Mouse (Mus musculus) CD4-positive, CD25-positive, alpha-beta regulatory T cell, adult 4 months (primary cell): ENCODE results near the gene Mink1. TPM values are rescaled to one million over a fixed set of nuclear protein-coding genes. Genes with fewer than 3 reads are reported as not detected.
"Not testable (repeated sequence)": the region's sequence is repeated elsewhere in the genome, so short reads cannot be mapped to it uniquely, and the experiment has no call there.

ENCODE experiments used
- ATAC-seq: one replicate; pipeline ENCODE4 v1.8.0; 2017
- polyA plus RNA-seq, 2 experiments: library from polyadenylated mRNA; unstranded; fragments of 100-300 nt; shearing (Covaris generic); gene quantifications; one replicate each; pipeline ENCODE4 v1.2.1; 2017

Gene Mink1
- polyA plus RNA-seq, 2 experiments from 2014 or later: 5.6 to 8.4 TPM

DNA sequence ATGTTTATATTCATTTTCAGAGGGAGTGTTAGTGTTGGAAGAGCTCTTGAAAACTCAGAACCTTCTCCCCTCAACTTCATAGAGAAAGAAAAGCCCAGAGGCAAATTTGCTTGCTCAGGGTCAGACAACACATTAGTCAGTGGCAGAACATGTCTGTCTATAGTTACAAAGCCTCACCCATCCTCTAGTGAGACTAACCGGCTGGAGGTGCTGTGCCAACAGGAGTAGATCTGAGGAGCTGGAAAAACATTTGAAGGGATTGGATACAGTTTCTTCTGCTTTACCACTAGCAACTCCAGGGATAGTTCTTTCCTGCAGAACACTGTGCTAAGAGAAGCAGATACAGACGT lies 769 bp upstream of the Mink1 start:
- ATAC-seq: no peak

GRCm38 (mm10) chr11:70562995-70563469 lies 351 bp downstream of the Mink1 start:
- ATAC-seq: no peak

- ATAC-seq: peak; percentile 50
These were observed 992 bp downstream of the Mink1 start for GRCm38 (mm10) chr11:70563470-70564275.

- ATAC-seq: no peak
These were observed 1.7 kb downstream of the Mink1 start for GRCm38 (mm10) chr11:70564276-70564873.

- no peak for ATAC-seq
These were observed 3.9 kb downstream of the Mink1 start for GRCm38 (mm10) chr11:70566586-70566985.

DNA sequence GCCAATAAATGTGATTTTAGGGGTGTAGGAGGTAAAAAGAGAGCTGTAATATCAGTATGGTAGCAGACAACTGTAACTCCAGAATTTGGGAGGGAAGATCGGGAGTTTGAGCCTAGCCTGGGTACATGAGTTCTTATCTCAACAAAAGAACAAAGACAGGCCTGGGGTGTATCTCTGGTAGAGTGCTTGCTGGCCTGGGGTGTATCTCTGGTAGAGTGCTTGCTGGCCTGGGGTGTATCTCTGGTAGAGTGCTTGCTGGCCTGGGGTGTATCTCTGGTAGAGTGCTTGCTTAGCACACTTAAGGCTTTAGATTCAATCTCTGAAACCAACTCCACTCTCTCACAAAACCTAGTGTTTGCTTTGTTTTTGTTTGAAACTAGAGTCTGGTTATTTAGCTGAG lies 7.9 kb downstream of the Mink1 start:
- not testable (repeated sequence) for ATAC-seq

DNA sequence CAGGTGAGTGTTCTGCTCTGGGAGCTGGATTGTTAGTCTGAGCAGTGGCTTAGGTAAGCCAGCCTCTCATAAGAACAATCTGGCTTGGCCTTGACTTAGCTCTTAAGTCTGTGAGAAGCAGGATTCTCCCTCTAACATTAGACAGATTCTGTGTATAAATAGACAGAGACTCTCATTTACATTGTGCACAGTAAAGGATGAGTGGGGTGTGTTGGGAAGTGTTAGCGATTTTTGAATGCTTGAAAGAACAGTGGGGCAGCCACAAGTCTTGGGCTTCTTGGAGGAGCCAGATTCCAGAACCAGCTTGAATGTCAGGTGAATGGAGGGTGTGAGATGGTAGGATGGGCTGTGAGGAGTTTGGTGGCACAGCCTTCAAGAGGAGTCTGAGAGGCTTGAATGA lies 9.0 kb downstream of the Mink1 start:
- no peak for ATAC-seq

- no peak for ATAC-seq
These were observed 9.7 kb downstream of the Mink1 start for GRCm38 (mm10) chr11:70572348-70572902.

DNA sequence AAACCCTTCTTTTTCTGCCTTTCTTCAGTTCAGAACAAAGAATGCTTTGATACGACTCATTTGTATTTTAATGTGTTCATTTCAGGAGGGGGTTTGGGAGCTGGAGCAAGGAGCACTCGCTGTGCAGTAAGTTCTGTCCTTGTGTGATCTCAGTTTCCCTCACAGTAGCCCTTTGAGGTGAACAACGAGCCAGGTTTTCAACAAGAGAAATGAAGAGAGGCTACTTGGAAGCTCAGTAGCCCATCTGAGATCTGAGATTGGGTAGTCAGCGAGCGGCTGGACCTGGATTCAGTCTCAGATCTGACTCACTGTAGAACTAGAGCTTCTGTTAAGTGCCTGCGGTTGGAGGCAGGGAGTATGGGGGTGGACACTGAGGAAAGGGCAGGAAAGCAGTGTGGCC lies 11.2 kb downstream of the Mink1 start:
- no peak for ATAC-seq

GRCm38 (mm10) chr11:70577201-70577600 lies 14.5 kb downstream of the Mink1 start:
- no peak for ATAC-seq

DNA sequence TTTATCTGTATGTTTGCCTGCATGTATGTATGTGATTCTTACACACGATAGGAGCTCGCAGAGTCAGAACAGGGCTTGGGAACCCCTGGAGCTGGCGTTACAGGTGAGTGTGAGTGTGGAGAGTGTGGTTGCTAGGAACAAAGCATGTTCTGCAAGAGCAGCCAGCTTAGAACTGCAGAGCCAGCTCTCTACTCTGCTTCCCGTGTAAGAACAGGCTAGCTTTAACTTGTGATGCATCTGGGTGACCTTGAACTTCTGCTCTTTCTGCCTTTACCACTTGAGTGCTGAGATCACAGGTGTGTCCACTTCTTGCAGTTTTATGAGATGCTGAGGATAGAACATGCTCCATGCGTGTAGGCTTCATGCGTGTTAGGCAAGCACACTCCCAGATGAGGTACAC lies 16.3 kb downstream of the Mink1 start:
- ATAC-seq: no peak

GRCm38 (mm10) chr11:70579710-70580357 lies 17.2 kb downstream of the Mink1 start:
- ATAC-seq: peak; percentile 50

GRCm38 (mm10) chr11:70580358-70580720 lies 17.7 kb downstream of the Mink1 start:
- ATAC-seq: no peak

- peak; percentile 93 for ATAC-seq
These were observed 18.2 kb downstream of the Mink1 start for GRCm38 (mm10) chr11:70580921-70581320.

DNA sequence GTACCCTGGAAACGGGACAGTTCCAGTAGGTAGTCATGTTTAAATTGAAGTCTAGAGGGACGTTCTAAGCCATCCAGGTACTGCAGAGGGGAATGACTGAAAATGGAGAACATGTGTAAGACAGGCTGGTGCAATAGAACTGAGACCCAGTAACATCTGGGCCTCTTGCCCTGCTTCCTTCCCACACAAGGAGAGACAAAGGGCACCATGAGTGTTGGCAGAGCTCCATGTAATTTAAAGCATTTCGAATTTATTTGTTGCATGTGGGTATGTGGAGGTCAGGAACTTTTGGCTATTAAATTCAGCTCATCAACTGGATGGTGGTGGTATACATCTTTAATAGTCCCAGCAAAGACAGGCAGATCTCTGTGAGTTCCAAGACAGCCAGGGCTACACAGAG lies 19.5 kb downstream of the Mink1 start:
- no peak for ATAC-seq

- no peak for ATAC-seq
These were observed 20.5 kb downstream of the Mink1 start for GRCm38 (mm10) chr11:70583022-70583714.

DNA sequence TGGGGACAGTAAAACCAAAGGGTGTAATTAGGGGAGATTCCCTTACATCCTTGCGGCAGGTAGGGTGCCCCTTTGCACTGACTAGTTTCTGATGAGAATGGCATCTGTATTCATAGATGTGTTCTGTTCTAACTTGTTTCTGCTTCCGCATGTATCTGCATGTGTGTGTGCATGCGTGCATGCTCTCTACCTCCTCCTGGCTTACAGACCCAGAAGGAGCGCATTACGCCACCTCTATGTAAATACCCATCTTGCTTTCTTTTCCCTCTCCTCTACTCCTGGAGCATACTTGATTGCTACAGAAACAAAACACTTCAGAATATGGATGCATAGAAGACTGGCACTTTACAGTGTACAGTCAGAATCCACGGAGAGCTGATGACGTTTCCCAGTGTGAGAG lies 21.1 kb downstream of the Mink1 start:
- no peak for ATAC-seq

- no peak for ATAC-seq
These were observed 22.8 kb downstream of the Mink1 start for GRCm38 (mm10) chr11:70585457-70585856.

DNA sequence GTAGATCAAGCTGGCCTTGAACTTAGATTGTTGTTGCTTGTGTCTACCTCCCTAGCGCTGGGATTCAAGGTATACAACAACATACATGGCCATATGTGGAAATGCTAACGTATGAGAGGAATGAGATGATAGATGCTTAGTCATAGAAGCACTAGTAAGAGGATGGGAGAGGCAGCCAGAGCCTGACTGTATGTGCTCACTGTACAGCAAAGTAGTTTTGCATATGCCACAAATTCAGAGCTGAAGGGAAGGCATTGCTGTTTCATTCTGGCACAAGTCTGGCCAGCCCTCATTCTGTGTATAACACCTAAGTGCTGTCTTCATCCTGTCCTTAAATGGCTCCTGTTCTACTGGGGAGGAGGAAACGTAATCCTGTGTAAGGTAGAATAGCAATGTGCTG lies 23.6 kb downstream of the Mink1 start:
- no peak for ATAC-seq

DNA sequence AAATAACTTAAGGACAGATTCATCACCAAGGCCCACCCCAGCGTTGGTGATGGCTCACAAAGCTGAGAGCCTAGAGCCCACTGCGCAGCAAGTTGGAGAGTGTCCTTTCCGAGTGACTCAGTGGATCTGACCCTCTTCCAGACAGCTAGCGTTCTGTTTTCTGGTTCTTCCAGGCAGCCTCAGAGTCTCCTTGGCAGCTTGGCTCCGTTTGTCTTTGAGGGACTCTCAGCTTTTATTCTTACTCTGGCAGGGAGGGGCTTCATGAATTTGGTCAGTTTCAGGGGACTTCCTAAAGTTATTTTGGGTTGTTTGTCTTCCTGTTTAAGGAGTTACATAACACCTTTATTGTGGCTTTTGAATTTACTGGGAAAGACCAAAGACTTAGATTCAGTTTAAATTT lies 24.3 kb downstream of the Mink1 start:
- no peak for ATAC-seq

DNA sequence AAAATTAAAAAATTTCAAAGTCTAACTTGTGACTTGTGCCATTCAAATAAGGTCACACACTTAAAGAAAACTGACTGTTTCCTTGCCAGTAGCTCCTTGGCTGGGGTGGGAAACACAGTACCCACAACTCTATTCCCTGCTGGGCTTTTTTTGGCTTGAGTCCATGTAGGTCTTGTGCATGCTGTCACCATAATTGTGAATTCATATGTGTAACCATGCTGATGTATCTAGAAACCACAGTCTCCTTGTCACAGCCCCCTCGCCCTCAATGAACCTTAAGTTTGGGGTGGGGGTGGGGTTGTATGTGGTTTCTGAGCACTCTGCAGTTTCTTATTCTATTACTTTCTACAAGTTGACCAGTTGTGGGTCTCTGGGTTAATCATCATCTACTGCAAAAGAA lies 29.1 kb downstream of the Mink1 start:
- no peak for ATAC-seq

DNA sequence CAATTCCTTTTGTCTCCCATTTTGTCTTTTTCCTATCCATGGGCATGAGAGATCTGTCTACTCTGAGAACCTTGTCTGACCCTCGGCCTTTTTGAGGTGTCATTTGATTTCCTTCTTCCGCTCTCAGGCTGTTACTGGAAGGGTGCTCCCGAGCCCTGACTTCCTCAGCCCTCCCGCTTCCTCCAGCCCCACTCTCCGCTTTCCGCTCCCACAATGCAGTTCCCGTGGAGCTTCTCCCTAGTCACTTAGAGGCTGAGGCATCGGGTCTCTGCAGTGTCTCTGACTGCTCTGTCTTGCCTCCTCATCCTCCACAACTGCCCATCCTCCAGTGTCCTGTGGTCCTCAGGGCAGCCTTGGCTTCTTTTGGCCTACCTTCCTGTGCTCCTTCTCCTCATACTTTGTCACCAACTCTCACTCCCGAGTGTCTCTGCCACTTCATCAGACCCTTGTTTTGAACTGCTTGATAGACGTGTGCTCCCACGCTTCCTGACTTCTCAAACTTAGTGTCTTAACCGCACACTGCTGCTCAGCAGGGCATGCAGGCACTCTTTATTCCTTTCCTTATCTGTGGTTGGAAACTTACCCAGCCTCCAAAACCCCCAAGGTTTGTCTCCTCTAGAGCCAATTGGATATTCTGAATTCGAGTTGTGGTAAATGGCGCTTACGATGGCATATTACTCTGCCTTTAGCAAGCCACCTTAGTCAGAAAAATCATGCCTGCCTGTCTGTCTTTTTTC lies 31.7 kb downstream of the Mink1 start:
- peak; percentile 74 for ATAC-seq
